In the genomic region with DNA sequence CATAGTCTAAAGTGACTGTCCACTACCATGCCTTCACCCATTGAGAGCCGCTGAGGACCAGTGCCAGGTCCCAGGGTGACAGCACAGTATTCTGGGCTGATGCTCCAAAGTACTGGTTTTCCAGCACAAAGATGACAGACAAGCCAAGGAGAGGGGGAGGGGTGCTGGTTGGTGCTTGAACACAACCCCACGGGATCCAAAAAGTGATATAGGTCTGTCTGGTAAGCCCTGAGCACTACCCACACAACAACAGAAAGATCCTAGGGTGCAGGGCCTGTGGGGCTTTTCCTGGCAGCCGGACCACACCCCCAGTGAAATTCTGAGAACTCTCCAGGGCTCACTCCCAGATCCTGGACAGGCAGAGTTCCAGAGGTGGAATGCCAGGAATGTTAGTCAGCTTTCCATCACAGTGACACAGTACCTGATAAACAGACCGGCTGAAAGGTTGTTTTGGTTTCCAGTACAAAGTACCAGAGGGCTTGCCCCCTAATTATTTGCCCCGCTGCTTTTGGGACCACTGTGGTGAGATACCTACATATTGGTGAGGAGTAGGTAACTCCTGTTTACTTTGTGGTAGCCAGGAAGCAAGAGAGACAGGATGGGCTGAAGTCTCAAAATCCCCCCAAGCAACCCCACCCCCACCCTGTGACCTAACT, we compare ENCODE assay signal across 7 mouse cellular contexts. TPM values are rescaled to one million over a fixed set of nuclear protein-coding genes. Genes with fewer than 3 reads are reported as not detected.
DNase-seq lines count a peak whose midpoint lies in the region; ATAC-seq and TF ChIP-seq lines count a peak whose summit lies in the region.

No protein-coding gene starts in this region.

- H3K9me3 ChIP-seq in neural tube, embryonic 13.5 days: 0 out of 2 replicates have a peak, but pooled peaks cover 3% of the 10 kb centered on the region
- no peaks in the 10 kb centered on the region for H3K9me3 ChIP-seq in liver, postnatal 0 days (ENCODE audit: low read length)

- no peak; the same call in none of the 2 replicates for TF ChIP-seq EP300 in liver, postnatal 0 days (IDR thresholded peaks at IDR 0.05; ENCODE audit: low read depth)

- DNase-seq in neural tube, embryonic 10.5 days (ENCODE audit: extremely low spot score, low spot score): no peak
- peak; percentile 58 for DNase-seq in embryo, embryonic 10.5 days (ENCODE audit: low spot score)
- peak; percentile 42 for DNase-seq in induced T-regulatory cell, adult 2 months (ENCODE audit: low read depth)
- DNase-seq in liver, postnatal 0 days: peak; percentile 54
- no peak for DNase-seq in left cerebral cortex, adult 11 months (ENCODE audit: low spot score)
- no peak for DNase-seq in right cerebral cortex, adult 2 months (ENCODE audit: low spot score in 2 of 2)

- WGBS in neural tube, embryonic 13.5 days: 46% methylated on average over 5 of the region's 5 CpGs
- WGBS in liver, postnatal 0 days (ENCODE audit: insufficient replicate concordance): 36% methylated on average over 5 of the region's 5 CpGs

- no peak overlapping the region for H3K4me2 ChIP-seq in neural tube, embryonic 13.5 days
- H3K4me2 ChIP-seq in liver, postnatal 0 days (ENCODE audit: low read depth, low read length): 0 out of 2 replicates have a peak overlapping the region, but pooled peaks have one; percentile 6

- H3K27me3 ChIP-seq in neural tube, embryonic 13.5 days: no peaks in the 10 kb centered on the region
- no peaks in the 10 kb centered on the region for H3K27me3 ChIP-seq in liver, postnatal 0 days (ENCODE audit: insufficient read depth, low read length)

- H3K4me3 ChIP-seq in neural tube, embryonic 13.5 days: no peak overlapping the region
- no peak overlapping the region for H3K4me3 ChIP-seq in liver, postnatal 0 days (ENCODE audit: low read depth, low read length)

- peaks cover 31% of the 10 kb centered on the region for H3K4me1 ChIP-seq in neural tube, embryonic 13.5 days (replicated peaks)
- H3K4me1 ChIP-seq in liver, postnatal 0 days (ENCODE audit: insufficient read depth): peaks cover 46% of the 10 kb centered on the region

- H3K9ac ChIP-seq in neural tube, embryonic 13.5 days: no peak overlapping the region
- peak overlapping the region; percentile 9 for H3K9ac ChIP-seq in liver, postnatal 0 days (replicated peaks)

- TF ChIP-seq CTCF in liver, postnatal 0 days (IDR thresholded peaks at IDR 0.05; ENCODE audit: low read depth): no peak

- no peak for ATAC-seq in neural tube, embryonic 13.5 days (ENCODE audit: low read depth)
- peak; percentile 50 for ATAC-seq in liver, postnatal 0 days

- H3K27ac ChIP-seq in neural tube, embryonic 13.5 days (replicated peaks): peak overlapping the region; percentile 52; the same call in 1 of the 2 replicates
- H3K27ac ChIP-seq in liver, postnatal 0 days (ENCODE audit: low read depth): peak overlapping the region; percentile 97

- H3K36me3 ChIP-seq in neural tube, embryonic 13.5 days: peaks cover 39% of the 10 kb centered on the region
- peaks cover 19% of the 10 kb centered on the region for H3K36me3 ChIP-seq in liver, postnatal 0 days (replicated peaks; ENCODE audit: insufficient read depth, low read length)

RNA-seq across cellular contexts. Expression of a gene that starts 5.5 kb away (rescaled TPM):
- polyA plus RNA-seq in neural tube, embryonic 13.5 days (2015; fragmentation: Nextera tagmentation; extraction: Ambion mirVana): 51.2 and 52.5 TPM in 2 replicates
- 18.4 and 34.2 TPM in 2 replicates for polyA plus RNA-seq in liver, postnatal 0 days (2015; fragmentation: Nextera tagmentation; extraction: Ambion mirVana)

RNA-seq across cellular contexts. Expression of a gene that starts 48.0 kb away (rescaled TPM):
- 62.4 and 70.9 TPM in 2 replicates for polyA plus RNA-seq in neural tube, embryonic 13.5 days (2015; fragmentation: Nextera tagmentation; extraction: Ambion mirVana)
- 32.9 and 33.1 TPM in 2 replicates for polyA plus RNA-seq in liver, postnatal 0 days (2015; fragmentation: Nextera tagmentation; extraction: Ambion mirVana)

RNA-seq across cellular contexts. Expression of a gene that starts 48.4 kb away (rescaled TPM):
- polyA plus RNA-seq in neural tube, embryonic 13.5 days (2015; fragmentation: Nextera tagmentation; extraction: Ambion mirVana): 7.8 and 9.3 TPM in 2 replicates
- 3.6 and 3.7 TPM in 2 replicates for polyA plus RNA-seq in liver, postnatal 0 days (2015; fragmentation: Nextera tagmentation; extraction: Ambion mirVana)

Comparison
In these comparisons a context has a peak if more than half of its experiments do, and no peak if none do; other contexts are left out.
1. DNase-seq: peak in embryo, embryonic 10.5 days (single experiment), induced T-regulatory cell, adult 2 months (single experiment) and liver, postnatal 0 days (single experiment); none in neural tube, embryonic 10.5 days (single experiment), left cerebral cortex, adult 11 months (single experiment) and right cerebral cortex, adult 2 months (0 of 2).